Mouse (Mus musculus): ENCODE measurements around the gene Gsap. TPM values are rescaled to one million over a fixed set of nuclear protein-coding genes. Genes with fewer than 3 reads are reported as not detected.
"Not testable (repeated sequence)": the region's sequence is repeated elsewhere in the genome, so short reads cannot be mapped to it uniquely, and the experiment has no call there.

Gene Gsap
- polyA plus RNA-seq, 2 experiments from 2014 or later: 36.4 to 48.7 TPM

GRCm38 (mm10) chr5:21328560-21328959 lies 142.5 kb downstream of the Gsap start:
- ATAC-seq: no peak

GRCm38 (mm10) chr5:21329672-21330665 lies 143.9 kb downstream of the Gsap start:
- ATAC-seq: no peak

- ATAC-seq: peak; percentile 23
Observed at GRCm38 (mm10) chr5:21331656-21332055, 145.6 kb downstream of the Gsap start.

DNA sequence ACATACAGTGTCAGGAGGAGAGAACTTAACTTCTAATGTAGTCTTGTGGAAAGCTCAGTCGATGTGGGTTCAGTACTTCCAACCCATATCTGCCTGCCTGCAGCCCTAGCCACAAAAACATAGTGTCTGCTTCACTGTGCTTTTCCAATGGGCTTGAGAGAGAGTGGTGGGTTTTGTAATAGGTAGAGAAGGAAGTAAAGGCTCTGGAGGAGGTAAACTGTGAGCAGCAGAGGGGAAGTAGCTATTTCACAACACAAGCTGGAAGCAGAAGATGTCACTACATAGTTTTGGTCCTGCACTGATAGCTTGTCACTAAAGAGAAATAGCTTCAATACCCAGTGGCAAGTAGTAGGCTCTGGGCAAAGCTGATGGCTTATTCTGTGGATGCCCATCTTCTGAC lies 146.1 kb downstream of the Gsap start:
- peak; percentile 11 for ATAC-seq

- not testable (repeated sequence) for ATAC-seq
Observed at GRCm38 (mm10) chr5:21342265-21342664, 156.2 kb downstream of the Gsap start.

GRCm38 (mm10) chr5:21348366-21348765 lies 162.3 kb downstream of the Gsap start:
- ATAC-seq: no peak

- no peak for ATAC-seq
Observed at GRCm38 (mm10) chr5:21351678-21352077, 165.6 kb downstream of the Gsap start.

GRCm38 (mm10) chr5:21358648-21359047 lies 172.6 kb downstream of the Gsap start:
- no peak for ATAC-seq

- ATAC-seq: no peak
Observed at GRCm38 (mm10) chr5:21363343-21363742, 177.3 kb downstream of the Gsap start.

Other genes starting within 250 kb of the Gsap start
- gene Rsbn1l, start 229.9 kb upstream of the Gsap start, polyA plus RNA-seq (2017; shearing (Covaris generic)): 10 to 100 TPM; 32.6 to 42.7 TPM
- gene Ptpn12, start 130.3 kb upstream of the Gsap start, polyA plus RNA-seq (2017; shearing (Covaris generic)): 10 to 100 TPM in 1 of 2 experiments, 1 to 10 TPM in 1; 8.1 to 10.0 TPM
- 10 to 100 TPM; 20.6 to 22.3 TPM for gene Fgl2, start 186.4 kb downstream of the Gsap start, polyA plus RNA-seq (2017; shearing (Covaris generic))
- under 1 TPM; 0.29 to 0.74 TPM for gene Ccdc146, start 238.4 kb downstream of the Gsap start, polyA plus RNA-seq (2017; shearing (Covaris generic))
- gene Fam185a, start 238.7 kb downstream of the Gsap start, polyA plus RNA-seq (2017; shearing (Covaris generic)): 1 to 10 TPM; 2.2 to 2.7 TPM

Measured in CD4-positive, CD25-positive, alpha-beta regulatory T cell, adult 4 months (primary cell).